Mouse (Mus musculus) cerebellum, adult 9-11 months (tissue): Measurements from ENCODE around the gene Spsb3.
A peak's percentile ranks its signal among the peaks of the same experiment; 100 is the strongest.

Experiments
- DNase-seq: peaks from one replicate; pipeline ENCODE4 v3.0.0; 2022

The Spsb3 gene

DNA sequence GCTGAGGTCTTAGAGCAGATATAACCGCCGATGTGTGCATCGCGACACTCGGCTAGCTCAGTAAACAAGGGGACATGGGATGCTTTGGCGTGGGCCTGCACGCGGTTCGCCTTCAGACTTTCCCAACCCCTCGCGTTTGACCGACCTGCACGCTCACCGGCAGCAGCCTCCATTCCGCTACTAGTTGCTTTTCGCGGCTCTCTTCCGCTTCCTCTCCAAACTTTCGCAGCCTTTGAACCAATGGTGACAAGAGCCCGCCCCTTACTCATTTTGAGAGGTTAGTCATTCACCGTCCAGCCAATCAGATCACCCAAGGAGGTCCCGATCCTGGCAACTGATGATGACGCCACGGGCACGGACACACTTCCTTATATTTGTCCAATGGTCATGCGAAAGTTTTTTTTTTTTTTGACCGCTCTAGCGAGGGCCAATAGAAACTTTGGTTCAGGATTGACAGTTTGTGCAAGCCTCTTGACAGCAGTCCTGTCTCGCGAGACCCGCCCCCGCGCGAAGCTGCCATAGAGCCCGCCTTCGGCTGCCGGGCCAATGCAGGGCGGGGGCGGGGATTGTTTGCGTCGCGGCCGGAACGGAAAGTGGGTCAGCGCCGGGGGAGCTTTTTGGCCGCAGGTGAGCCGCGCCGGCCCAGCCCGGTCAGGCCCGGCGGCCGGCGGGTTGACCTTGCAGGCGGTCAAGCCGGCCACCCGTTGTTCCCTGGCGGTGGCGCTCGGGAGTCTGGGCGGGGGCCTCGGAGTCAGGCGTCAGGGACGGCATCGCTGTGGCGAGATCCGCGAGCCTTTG is at the start of gene Spsb3, which contains the start of gene Nubp2:
Spsb3 (plus strand) TSS at position 510 of the 798 bp plus-strand sequence.
Nubp2 (minus strand) TSS at position 216 of the 798 bp plus-strand sequence.
- DNase-seq: peak; percentile 99

DNA sequence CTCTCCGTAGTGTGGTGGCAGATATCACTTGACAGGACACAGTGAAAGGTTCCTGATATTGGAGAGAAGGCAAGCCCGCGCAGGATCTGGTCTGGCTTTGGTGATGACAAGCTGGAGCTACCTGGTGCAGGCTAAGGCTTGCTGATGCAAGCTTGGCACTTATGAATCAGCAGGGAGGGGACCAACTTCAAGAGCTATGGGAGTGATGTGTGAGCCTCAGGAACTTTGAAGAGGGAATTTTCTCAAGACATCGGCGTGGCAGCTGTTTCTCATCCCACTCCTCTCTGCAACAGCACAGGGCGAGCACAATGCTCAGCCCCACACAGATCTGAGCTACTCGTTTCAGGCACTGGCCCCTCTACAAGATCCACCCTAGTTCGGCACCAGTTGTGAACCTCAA is 46.6 kb upstream of the Spsb3 start, which contains the start of gene Hagh:
Hagh (plus strand) TSS at position 302 of the 400 bp plus-strand sequence.
- DNase-seq: no peak

DNA sequence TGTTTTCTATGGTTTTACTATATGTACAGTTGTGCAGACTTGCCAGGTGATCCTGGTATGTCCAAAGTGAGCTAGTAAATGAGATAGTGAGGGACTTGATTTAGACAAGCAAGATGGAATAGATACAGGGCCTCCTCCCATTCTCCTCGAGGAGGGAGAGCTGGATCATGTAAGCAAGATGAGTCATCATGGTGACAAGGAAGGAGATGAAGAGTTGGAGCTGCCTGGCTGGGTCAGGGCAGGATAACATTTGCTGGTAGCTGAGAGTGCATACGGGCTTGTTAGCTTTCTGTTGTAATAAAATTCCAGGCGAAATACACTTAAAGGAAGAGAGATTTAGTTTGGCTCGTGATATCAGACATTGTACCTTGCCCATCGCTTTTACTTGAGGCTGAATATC is 46.1 kb upstream of the Spsb3 start:
- no peak for DNase-seq

DNA sequence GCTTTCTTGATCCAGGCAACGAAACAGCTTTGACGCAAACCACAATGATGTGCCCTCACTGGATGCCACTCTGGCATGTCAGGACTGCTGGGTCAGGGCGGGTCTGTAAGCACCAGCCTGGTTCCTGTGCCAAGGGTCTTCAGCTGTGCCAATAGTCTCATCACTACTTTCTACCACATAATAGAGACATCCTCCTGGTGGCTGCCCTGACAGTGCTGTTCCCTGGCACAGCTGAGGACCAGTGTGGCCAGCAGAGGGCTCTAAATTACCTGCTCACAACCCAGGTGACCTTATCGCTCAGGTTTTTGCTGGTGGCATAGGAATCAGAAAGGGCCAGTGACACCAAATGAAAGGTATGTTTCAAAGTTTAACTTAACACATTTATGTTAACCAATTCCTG is 45.3 kb upstream of the Spsb3 start:
- DNase-seq: no peak

DNA sequence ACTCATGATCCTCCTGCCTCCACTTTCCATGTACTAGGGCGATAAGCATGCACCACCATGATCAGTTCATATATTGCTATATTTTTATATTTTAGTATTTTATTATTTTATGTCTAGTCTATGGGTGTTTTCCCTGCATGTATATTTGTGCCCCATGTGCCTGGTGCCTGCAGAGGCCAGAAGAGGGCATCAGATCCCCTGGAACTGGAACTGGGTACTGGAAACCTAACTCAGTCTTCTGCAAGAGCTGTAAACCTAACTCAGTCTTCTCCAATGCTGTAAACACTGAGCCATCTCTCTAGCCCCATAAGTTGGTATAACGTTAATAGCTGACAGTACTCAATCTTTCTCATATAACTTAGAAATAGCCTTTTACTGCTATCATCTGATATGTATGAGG is 43.8 kb upstream of the Spsb3 start:
- DNase-seq: no peak

DNA sequence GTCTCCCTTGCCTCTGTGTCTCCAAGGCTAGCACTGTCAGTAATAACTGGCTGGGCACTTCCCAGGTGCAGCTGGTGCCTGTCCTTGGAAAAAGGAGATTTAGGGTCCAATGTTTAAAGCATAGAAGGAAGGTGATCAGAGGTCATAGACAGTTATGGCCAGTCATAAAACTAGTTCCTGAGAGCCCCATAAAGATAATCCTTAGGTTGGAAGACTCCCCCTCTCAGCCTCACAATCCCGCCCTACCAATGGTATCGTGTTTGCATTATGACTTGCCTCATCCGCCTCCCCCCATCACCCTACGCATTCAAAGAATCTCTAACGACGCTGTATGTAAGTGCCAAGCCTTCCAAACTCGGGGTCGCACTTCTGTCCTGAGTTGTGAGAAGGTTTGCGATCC is 41.9 kb upstream of the Spsb3 start:
- DNase-seq: no peak

DNA sequence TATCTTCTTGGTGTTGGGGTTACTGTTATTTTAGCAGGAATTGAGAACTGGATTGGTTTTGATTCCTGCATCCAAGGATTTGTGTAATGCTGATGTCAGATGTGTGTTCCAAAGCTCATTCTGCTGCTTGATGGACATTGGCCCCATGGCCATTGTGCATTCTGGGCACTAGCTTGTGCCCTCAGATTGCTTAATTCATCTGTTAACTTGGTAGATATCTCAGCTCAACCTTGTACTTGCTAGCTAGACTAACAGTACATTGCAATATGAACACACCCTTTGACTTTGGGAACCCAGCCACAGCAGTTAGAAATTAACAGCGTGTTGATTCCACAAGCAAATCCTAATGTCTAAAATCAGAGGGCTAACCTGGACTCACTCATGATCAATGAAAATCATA is 39.1 kb upstream of the Spsb3 start:
- DNase-seq: no peak

DNA sequence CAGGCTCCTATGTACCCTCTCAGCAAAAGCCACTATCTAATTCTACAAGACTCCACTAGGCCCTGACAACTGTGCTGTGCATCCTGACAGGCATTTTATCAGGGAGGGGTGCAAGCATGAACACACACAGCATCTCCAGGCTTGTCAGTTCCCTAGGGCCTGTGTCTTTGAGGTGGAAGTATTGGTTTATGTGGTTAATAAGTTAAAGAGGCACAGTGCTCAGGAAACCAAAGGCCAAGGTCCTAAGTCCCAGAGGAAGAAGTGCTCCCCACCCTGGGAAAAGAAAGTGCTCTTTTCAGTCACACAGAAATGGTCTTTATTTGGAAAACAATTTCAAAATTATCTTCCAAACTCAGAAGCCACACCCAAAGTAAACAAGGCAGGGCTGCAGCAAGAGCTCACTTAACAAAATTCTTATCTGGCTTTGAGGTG is 37.8 kb upstream of the Spsb3 start:
- DNase-seq: no peak

DNA sequence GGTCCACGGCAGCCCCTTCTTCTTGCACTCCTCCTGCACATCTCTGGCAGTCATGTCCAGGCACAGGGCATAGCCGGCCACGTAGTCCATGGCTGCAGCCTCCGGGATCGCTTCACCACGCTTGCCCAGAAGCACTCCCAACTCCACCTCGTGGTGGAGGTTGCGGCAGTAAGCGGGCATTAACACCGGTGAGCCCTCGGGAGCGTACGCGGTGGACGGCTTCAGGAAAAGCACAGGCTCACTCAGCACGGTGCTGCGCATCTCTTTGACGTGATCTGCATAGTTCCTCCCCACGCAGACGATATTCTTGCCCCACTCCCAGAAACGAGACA is 36.7 kb upstream of the Spsb3 start:
- DNase-seq: no peak

DNA sequence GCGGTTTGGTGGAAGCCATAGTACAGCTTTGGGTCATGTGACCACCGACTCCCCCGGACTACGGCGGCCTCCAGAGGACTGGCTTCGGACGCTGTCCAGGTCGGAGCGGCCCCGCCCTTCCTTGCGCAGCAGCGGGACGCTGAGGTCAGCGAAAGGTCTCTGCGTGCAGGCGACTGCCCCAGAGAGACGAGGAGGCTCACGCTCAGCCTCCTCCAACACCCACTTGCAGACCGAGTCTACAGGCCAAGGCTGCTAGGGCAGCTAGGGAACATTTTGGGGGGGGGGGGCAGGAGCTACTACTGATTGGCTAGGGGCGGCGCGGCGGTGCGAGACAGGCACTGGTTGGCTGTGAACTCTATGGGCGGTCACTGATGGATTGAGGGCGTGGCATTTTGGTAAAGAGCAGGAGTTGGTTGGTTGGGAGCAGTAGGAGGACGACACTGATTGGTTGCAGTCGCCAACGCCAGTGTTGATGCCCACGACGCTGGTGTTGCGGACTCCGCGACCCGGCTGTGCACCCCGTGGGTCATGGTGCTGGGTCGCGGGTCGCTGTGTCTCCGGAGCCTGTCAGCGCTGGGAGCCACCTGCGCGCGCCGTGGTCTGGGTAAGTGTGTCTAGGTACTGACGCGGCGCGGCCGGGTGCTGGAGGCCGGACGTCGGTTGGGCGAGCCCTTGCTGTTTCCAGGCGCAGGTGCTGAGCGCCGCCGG is 36.2 kb upstream of the Spsb3 start, which contains the start of gene Fahd1:
Fahd1 (minus strand) TSS at position 300 of the 708 bp plus-strand sequence.
- peak; percentile 98 for DNase-seq

DNA sequence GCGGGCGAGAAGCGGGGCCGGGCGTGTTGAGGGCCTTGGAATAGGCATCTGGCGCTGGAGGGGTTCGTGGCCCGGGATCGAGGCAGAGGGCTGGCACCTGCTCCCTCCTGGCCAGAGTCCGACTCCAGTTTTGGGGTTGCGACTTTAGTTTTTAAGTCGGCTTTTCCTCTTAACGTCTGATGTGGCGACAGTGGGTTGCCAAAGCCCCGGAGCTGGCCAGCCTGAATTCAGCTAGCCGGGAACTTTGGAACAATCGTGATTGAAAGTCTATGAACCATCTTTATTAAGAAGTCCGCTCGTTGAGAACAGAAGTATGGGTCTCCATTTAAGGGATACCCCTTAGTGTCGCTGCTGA is 35.7 kb upstream of the Spsb3 start:
- no peak for DNase-seq

DNA sequence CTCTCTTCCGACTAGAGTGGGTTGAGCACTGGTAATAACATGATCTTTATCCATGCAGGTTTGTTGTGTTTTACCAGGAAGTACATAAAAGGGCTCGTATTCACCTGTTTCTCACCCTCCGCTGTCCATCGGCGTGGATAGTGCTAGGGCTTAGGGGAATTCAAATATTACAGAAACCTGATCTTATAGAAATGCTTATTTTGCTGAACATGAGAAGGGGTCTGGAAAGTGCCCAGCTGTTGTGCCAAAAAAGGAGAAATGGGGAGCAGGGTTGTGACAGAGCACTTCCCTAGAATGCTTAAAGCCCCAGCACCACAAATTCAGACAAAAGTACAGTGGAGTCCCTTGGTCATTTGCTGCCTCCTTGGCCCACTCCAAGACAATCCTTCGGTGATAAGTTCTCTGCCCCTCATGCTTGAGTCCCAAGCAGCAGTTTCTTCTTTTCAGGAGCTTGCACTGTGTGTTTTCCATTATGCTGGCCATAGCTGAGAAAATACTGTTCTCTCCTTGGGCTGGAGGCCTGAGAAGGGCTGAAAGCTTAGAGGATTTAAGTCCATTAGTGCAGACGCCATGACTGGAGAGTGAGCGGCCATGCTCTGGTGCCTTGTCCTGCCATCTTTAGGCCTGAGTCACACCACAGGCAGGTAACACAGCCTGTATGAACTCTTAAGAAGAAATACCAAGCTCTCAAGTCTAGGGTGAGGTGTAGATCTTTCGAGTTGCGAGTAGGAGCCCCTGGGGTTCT is 34.9 kb upstream of the Spsb3 start:
- no peak for DNase-seq

DNA sequence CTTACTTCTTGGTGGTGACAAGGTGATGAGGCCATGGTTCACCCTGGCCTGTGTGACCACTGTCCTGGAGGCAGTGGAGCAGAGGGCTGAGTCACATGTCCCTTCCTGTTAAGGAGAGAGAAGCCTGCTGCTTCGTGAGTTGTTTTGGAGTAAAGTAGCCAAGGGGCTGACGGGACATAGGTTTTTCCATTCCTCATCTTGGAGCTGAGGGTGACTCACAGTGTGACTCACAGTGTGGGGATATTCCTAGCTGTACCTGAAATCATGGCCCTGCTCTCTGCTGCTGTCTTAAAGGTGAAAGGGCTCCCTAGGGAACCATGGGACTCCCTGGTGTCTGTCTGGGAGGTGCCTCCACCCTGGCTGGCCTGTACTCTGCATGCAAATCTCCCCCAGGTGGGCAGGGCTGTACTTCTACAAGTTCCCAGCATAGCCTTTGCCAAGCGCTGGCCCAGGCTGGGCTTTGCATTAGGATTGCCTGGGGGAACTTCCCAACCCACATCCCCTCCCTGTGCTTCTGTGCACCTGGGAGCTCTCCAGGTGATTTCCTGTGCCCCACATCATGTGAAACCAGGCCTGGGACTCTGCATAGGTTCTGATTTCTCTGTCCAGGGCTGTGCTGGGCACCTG is 30.5 kb upstream of the Spsb3 start:
- DNase-seq: no peak

DNA sequence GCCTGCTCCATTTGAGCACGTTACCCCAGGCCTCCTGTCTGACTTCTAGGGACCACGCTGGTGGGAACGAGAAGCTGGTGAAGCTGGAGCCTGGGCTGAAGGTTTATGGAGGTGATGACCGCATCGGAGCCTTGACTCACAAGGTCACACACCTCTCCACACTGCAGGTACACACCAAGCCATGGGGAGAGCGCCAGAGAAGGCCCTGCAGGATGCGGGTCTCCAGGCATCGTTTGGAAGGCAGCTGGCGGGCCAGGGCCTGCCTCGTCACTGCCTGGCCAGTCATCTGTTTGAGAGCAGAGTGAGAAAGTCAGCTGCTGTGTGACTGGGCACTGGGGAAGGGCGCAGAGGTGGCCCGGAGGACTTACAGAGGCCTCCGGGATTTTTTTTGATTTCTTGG is 29.9 kb upstream of the Spsb3 start:
- no peak for DNase-seq

DNA sequence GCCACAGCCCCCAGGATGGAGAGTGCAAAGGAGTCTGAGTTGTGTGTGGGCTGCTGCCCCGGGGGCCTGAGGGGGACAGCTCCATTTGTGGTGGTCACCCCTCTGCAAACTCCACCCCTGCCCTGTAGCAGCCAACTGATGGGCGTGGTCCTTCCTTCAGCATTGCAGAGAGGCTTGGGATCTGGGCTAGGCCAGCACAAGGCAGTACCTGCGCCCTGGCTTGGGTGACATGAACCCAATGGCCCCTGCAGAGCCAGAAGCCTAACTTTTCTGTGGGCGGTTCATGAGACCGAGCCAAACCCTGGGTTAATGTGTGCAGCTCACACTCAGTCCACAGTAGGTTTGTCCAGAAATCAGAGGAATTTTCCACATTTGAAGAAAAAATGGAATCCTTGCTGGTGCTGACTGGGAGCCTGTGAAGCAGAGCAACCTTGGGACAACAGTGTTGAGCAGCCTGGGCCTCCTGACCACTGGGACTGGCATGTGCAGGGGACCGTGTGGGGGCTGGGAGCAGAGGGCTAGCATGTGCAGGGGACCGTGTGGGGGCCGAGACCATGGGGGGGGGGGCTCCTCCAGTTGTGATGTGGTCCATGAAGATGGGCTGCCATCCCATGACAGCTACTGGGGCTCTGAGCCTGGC is 28.5 kb upstream of the Spsb3 start:
- no peak for DNase-seq

DNA sequence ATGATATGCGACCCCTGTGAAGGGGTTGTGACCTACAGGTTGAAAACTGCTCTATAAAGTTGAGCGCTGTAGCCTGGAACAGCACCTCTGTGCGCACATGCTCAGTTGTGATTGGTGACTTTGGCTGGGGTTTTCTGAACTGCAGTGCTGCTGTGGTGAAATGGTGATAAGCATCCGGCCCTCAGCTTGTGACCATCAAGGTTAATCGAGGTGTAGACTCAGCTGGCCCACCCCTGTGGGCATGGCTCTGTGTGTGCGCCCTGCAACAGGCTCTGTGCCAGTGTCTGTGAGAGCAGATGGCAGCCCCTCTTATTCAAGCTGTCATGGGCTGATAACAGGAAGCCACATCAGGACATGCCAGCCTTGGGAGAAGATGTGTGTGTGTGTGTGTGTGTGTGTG is 27.5 kb upstream of the Spsb3 start:
- DNase-seq: no peak

DNA sequence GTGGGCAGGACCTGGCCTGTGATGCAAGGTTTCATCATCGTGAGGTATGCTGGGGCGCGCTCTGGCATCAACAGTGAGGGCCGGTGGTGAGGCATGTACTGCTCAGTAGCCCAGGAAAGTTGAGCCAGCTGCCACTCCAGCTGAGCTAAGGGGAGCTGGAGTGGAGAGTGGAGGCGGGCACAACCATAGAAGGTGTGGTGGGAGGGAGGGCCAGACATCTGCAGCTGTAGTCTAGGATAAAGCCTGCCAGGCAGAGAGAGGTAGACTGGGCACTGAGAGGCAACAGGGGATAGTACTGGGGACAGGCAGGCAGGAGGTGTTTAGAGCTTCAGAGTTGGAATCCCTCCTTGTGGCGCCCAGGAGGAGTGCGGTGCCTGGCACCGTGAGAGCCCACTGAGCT is 26.4 kb upstream of the Spsb3 start:
- no peak for DNase-seq

DNA sequence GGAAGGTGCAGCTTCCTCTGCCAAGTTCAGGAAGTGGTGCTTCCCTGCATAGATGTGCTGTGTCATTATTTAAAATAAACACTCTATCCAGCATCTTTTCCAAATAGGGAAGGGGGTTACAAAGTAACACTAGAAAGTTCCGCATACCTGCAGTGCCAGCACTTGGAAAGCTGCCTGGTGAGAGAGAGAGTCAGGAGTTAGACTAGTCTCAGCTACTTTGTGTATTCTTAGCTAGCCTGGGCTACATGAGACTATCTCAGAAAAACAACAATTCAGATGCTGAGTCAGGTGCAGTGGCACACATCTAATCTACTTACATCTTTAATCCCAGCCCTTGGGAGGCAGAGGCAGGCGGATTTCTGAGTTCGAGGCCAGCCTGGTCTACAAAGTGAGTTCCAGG is 24.7 kb upstream of the Spsb3 start:
- DNase-seq: no peak

DNA sequence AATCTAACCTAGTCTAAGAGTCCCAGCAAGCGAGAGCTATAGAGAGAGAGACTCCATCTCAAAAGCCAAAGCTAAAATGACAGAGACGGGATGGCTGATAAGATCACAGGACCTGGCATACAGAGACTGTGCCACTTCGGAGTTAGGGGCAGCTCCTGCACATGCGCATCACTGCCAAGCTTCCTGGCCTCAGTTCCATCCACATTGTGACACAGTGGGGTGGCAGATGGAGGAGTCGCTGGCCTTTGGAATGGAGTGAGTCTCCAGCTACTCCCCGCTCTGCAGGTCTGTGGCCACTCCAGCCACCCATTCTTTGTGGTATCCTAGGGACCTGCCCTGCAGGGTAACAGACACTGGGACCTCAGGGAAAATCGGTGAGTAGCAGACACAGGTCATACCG is 20.7 kb upstream of the Spsb3 start, which contains the start of gene Igfals:
Igfals (plus strand) TSS at position 222 of the 400 bp plus-strand sequence.
- peak; percentile 91 for DNase-seq

DNA sequence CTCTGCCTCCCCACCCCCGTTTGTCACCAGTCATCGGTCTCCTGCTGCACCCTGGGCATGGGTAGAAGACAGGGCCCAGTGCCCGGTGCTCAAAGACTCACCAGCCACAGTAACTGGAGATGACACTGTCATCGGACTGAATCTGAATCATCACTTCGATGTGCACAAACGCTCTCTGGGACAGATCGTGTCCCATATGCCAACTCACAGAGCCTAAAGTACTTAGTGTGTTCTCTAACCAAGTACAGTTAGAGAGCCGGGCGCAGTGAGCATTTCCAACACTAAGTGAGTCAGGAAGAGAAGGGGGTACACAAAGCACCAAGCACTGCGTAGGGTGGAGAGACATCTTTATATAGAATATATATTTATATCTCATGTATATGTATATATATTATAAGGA is 18.5 kb upstream of the Spsb3 start:
- DNase-seq: no peak

DNA sequence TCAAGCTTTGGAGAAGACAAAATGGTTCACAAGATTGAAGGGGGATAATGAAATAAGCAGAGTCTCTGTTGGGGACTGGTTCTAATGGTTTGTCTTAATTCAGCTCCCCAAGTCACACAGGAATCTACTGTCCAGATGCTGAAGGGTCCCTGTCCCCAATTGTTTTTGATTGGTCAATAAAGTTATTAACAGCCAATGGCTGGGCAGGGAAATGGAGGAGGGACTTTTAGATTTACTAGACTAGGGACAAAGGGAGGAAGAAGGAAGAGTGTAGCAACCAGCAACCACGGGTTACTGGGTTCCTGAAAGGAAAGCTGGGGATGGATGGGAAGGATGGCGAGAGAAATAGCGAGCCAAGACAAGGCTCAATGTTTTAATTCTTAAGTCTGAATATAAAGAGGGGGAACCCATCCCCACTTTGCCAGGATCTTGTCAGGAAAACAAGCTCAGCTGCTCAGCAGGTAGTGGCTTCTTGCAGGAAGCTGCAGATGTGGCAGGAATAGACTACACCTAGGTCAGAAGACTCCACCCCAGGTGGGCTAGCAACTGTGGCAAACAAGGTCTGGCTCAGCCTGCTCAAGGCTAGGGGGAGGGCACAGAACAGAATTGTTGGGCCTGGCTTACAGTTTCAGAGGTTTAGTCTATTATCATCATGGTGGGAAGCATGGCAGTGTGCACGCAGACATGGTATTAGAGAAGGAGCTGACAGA is 12.6 kb upstream of the Spsb3 start:
- DNase-seq: no peak

DNA sequence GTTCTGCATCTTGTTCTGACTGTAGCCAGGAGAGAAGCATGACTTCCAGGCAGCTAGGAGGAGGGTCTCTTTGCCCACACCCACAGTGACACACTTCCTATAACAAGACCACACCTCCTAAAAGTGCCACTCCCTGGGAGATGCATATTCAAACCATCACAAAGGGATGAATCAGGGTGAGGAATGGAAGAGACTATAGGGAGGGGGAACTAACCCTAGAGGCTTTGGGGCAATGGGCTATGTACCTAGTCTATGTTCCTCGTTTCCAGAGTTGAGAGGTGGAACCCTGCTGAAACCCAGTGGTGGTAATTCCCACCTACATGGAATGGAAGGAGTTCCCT is 12.1 kb upstream of the Spsb3 start:
- DNase-seq: no peak
